Mouse (Mus musculus): Measurements from ENCODE around the gene Asb17.
"Not testable (repeated sequence)": the region's sequence is repeated elsewhere in the genome, so short reads cannot be mapped to it uniquely, and the experiment has no call there.

Asb17 gene

DNA sequence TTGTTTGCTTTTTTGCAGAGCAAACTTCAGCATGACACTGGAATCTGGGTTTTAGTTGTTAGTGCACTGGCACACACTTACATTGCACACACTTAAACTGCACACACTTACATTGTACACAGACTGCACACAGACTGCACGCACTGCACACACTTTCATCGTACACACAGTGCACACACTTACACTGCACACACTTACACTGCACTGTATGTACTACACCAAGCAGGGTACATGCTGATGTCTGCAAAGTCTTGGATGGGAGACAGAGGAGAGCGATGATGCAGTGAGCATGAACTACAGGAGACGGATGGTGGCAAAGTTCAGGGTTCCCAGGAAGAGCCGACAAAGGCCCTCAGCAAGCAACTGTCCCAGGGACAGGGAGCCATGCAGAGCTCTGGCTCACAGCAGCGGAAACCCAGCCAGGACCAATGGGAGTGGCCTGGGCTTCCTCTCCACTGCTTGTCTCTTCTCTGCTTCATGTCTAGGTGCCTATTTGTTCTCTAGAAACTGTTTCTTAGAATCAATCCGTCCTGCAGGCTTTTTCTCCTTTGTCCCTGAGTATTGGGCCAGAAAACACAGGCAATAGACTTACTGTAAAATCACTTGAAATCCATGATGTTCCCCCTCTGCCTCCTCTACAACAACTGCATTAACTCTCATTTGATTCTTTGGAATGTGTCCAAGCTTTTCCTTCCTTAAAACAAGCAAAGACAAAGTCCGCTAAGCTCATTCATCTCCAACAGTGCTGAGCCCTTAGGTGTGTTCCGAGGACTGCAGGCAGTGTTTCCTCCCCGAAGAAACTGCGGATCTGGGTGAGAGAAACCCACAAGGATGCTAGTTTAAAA lies 20.1 kb upstream of the Asb17 start:
- Histone ChIP-seq H3K27me3 (ENCODE audit: control insufficient read depth, insufficient read depth, low read length, poor library complexity, severe bottlenecking) (no peaks in the 10 kb centered on the region), H3K36me3 (ENCODE audit: control insufficient read depth, insufficient read depth, low read length, poor library complexity, severe bottlenecking) (no peaks in the 10 kb centered on the region)
- no peak for DNase-seq (ENCODE audit: low read depth, low spot score)

DNA sequence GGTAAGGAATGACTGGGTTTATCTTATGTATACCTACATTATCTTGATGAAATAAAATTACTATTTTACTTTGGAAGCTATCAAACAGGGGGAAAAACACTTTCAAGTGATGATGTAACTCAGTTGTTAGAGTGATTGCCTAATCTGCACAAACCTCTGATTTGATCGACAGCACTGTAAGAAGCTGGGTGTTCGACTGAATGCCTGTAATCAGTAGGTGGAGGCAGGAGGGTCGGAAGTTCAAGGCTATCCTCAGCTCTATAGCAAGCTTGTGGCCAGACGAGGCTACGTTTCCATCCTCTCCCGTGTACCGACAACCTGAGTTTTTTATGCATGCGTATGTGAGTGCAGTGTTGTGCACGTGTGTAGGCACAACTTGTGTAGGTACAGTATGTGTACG lies 18.8 kb upstream of the Asb17 start:
- Histone ChIP-seq H3K27me3 (ENCODE audit: control insufficient read depth, insufficient read depth, low read length, poor library complexity, severe bottlenecking) (no peaks in the 10 kb centered on the region), H3K36me3 (ENCODE audit: control insufficient read depth, insufficient read depth, low read length, poor library complexity, severe bottlenecking) (no peaks in the 10 kb centered on the region)
- DNase-seq (ENCODE audit: low read depth, low spot score): no peak

DNA sequence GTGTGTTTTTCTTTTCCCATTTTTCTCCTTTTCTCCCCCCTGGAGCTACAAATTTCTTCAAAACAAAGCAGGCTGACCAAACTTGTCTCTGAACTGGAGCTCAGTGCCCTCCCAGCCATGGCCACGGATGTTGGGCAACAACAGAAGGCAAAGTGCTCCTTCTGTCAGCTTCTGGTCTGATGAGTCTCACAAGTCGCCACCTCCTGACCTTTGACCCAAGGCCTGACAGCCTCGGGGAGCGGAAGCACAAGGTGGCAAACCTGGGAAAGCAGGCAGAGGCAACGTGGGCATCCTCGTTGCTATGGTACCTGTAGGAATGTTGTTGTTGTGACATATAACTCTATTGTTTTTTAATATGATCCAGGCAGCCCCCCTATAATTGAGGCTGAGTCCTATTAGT lies 17.4 kb upstream of the Asb17 start:
- DNase-seq (ENCODE audit: low read depth, low spot score): no peak
- H3K36me3 ChIP-seq (ENCODE audit: control insufficient read depth, insufficient read depth, low read length, poor library complexity, severe bottlenecking): no peaks in the 10 kb centered on the region
- no peaks in the 10 kb centered on the region for H3K27me3 ChIP-seq (ENCODE audit: control insufficient read depth, insufficient read depth, low read length, poor library complexity, severe bottlenecking)

DNA sequence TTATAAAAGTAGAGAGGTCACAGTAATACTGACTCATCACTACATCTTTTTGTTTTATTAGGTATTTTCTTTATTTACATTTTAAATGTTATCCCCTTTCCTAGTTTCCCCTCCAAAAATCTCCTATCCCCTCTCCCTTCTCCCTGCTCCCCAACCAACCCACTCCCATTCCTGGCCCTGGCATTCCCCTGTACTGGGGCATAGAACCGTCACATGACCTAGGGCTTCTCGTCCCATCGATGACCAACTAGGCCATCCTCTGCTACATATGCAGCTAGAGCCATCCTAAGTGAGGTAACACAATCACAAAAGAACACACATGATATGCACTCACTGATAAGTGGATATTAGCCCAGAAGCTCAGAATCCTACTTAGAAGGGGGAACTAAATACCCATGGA lies 14.2 kb upstream of the Asb17 start:
- H3K27me3 ChIP-seq (ENCODE audit: control insufficient read depth, insufficient read depth, low read length, poor library complexity, severe bottlenecking); H3K36me3 ChIP-seq (ENCODE audit: control insufficient read depth, insufficient read depth, low read length, poor library complexity, severe bottlenecking); DNase-seq (ENCODE audit: low read depth, low spot score): not testable (repeated sequence)

DNA sequence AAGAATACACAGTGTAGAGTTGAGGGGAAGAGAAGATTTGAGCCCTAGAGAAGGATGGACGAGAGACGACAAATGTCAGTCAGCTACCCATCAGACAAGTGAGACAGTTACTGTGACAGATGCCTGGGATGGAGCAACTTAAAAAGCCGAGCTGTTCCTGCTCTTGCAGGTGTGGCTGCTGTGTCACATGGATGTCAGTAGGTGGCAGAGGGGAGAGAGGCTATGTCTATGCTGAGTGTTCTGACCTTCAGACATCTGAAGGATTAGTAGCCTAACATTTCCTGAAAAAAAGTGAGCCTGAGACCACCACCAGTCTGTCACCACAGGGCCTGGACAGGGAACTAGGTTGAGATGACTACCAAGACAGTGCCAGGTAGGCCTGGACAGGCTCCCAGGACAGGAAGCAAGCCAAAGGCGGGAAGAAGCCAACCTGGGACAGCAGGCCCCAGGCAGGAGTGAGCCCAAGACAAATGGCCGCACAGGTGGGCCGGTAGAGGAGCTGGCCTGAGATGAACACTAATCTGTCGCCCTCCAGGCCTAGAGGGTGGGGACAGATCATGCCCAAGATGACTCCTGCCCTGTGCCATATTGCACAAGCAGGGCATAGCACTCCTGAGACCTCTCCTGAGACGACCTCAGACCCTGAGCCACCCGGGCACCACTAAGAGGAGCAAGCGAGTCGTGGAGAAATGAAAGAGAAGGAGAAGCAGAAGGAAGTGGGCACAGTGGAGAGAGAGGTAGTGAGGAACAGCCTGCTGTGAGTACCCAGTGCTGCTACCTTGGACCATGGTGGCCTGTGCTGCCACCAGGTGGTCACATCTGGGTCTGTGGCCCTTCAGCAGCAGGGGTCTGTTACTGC lies 12.8 kb upstream of the Asb17 start:
- Histone ChIP-seq H3K27me3 (ENCODE audit: control insufficient read depth, insufficient read depth, low read length, poor library complexity, severe bottlenecking) (no peaks in the 10 kb centered on the region), H3K36me3 (ENCODE audit: control insufficient read depth, insufficient read depth, low read length, poor library complexity, severe bottlenecking) (no peaks in the 10 kb centered on the region)
- peak; percentile 21 for DNase-seq (ENCODE audit: low read depth, low spot score)

DNA sequence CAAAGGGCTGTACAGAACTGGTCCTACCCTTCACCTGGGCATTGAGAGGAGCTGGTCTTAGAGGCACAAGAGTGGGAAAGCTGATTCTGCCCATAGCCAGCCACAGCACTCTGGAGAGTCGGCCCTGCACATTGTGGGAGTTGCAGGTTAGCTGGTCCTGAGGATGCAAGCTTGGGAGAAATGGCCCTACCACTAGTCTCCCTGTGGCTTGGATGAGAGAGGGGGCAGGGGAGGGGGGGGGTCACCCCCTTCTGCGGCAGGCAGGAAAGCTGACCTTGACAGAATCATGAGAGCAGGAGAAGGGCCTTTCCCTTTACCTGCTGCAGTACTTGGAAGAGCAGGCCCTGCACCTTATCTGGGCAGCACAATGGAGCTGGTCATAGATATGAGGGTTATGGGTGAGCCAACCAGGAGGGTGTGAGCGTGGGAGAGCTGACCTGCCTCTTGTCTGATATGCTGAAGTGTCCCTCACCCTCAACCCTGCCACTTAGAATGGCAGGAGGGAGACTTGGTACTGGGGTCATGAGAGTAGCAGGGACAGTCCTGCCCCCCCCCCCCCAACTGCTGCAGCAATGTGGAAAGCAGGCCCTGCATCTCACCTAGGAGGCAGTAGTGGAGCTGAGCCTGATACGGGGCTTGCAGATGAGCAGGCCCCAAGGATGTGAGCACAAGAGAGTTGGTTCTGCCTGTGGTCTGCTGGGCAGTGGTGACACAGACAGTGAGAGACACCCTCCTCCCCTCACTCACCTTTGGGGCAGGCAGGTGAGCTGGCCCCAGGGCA lies 11.9 kb upstream of the Asb17 start:
- Histone ChIP-seq H3K27me3 (ENCODE audit: control insufficient read depth, insufficient read depth, low read length, poor library complexity, severe bottlenecking) (no peaks in the 10 kb centered on the region), H3K36me3 (ENCODE audit: control insufficient read depth, insufficient read depth, low read length, poor library complexity, severe bottlenecking) (no peaks in the 10 kb centered on the region)
- no peak for DNase-seq (ENCODE audit: low read depth, low spot score)

DNA sequence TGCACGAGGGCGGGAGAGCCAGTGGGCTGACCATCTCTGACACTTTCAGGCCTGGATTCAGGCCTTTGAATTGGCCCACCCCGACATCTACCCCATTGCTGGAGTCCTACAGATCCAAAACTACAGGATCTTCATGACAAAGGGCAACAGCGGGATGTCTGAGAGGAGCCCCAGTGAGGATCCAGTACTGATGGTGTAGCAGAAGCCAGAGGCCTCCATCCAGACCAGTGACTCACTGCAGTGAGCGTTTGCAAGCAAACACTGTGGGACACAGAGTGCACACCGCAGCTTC lies 11.4 kb upstream of the Asb17 start:
- DNase-seq (ENCODE audit: low read depth, low spot score): no peak
- no peaks in the 10 kb centered on the region for H3K36me3 ChIP-seq (ENCODE audit: control insufficient read depth, insufficient read depth, low read length, poor library complexity, severe bottlenecking)
- no peaks in the 10 kb centered on the region for H3K27me3 ChIP-seq (ENCODE audit: control insufficient read depth, insufficient read depth, low read length, poor library complexity, severe bottlenecking)

DNA sequence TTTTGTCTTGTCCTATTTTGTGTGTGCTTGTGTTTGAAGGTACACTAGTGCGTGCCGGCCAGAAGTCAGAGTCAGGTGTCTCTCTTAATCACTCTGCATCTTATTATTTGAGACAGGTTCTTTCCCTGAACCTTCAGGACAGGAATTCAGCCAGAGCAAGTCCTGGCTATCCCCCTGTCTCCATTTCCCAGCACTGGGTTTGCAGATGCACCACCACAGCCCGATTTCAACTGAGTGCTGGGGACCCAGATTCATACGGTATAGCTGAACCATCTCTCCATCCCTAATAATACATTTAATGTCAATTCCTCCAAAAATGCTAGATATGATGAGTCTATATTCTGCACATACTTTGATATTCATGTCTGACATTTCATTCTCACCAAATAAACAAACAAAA lies 9.9 kb upstream of the Asb17 start:
- no peaks in the 10 kb centered on the region for H3K36me3 ChIP-seq (ENCODE audit: control insufficient read depth, insufficient read depth, low read length, poor library complexity, severe bottlenecking)
- no peak for DNase-seq (ENCODE audit: low read depth, low spot score)
- no peaks in the 10 kb centered on the region for H3K27me3 ChIP-seq (ENCODE audit: control insufficient read depth, insufficient read depth, low read length, poor library complexity, severe bottlenecking)

DNA sequence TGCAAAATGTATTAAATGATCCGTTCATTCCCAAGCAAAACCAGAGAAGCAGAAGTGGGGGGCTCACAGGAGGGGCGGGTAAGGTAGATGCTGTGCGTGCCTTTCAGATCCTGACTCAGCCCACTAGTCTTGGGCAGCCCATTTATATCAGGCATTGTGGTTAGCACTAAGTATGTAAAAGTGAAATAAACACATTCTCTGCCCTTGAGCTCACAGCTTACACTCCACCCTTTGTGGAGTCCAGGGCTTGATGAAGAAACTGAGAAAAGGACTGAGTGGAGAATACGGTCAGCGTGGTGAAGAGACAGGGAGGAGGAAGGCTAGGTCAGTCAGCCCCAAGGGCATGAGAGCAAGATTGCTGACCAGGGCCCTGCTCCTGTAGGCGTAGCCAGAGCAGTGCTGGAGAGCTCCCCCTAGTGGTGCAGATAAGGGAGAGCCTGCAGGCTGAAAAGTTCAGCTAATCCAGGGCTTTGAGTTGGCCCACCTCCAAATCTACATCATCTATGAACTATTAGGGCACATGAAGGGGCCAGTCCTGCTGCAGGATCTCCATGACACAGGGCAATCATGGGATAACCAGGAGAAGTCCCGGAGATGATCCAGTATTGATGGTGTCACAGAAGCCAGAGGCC lies 8.4 kb upstream of the Asb17 start:
- peak; percentile 69 for DNase-seq (ENCODE audit: low read depth, low spot score)

DNA sequence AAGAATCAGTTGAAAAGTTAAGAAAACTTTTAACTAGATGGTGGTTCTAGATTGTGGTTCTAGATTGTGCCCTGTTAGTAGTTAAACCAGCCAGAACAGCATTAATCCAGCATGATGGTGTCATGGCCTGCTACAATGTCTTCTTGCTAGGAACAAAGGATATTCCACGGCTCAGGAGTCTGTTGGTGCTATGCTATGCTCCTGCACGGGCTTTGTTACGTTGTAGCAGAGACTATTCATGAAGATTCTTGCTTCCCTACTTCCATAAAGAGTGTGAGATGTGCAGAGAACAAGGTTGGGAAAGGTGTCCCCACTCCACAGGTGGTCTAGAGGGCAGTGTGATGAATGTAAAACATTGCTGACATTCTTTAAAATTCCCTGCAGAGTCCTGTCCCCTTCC lies 7.7 kb upstream of the Asb17 start:
- no peak for DNase-seq (ENCODE audit: low read depth, low spot score)
- Histone ChIP-seq H3K27me3 (ENCODE audit: control insufficient read depth, insufficient read depth, low read length, poor library complexity, severe bottlenecking) (no peaks in the 10 kb centered on the region), H3K36me3 (ENCODE audit: control insufficient read depth, insufficient read depth, low read length, poor library complexity, severe bottlenecking) (no peaks in the 10 kb centered on the region)

More for the DNA sequence above, 8.4 kb upstream of the Asb17 start:
- Histone ChIP-seq H3K27me3 (ENCODE audit: control insufficient read depth, insufficient read depth, low read length, poor library complexity, severe bottlenecking) (no peaks in the 10 kb centered on the region), H3K36me3 (ENCODE audit: control insufficient read depth, insufficient read depth, low read length, poor library complexity, severe bottlenecking) (no peaks in the 10 kb centered on the region)

DNA sequence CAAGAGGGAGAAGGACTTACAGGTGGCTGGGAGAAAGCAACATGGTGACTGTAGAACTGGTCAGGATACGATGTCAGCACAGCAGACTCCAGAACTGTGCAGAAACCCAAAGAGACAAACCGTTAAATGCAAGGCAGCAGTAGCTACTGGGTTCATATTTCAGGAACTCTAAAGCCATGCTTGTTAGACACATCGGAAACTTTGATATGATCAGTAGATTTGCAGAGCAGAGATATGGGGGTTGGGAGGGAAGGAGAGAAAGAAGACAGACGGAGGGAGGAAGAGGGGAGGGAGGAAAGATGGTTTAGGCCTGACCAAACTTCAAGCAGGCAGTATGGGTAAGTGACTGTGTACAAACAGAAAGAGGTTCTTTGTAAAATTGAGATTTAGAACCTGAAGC lies 6.4 kb upstream of the Asb17 start:
- no peaks in the 10 kb centered on the region for H3K27me3 ChIP-seq (ENCODE audit: control insufficient read depth, insufficient read depth, low read length, poor library complexity, severe bottlenecking)
- no peak for DNase-seq (ENCODE audit: low read depth, low spot score)

DNA sequence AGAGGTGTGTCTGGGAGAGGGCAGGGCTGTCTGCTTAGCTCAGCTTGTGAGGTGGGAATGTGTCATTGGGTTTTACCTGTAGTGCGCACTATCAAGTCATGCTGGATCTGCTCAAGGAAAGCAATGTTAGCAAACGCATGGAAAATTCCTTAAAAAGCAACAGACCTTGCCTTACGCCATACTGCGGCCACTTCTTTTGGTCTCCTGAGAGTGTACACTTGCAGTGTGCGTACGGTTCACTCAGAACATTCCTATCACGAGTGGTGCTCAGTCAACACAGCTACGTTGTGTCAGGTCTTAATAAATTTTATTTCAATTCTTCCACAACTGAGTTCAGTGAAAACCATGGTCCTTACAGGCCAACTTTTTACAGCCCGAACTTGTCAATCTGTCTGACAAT lies 748 bp downstream of the Asb17 start:
- H3K36me3 ChIP-seq (ENCODE audit: control insufficient read depth, insufficient read depth, low read length, poor library complexity, severe bottlenecking): no peaks in the 10 kb centered on the region
- no peak for DNase-seq (ENCODE audit: low read depth, low spot score)
- no peaks in the 10 kb centered on the region for H3K27me3 ChIP-seq (ENCODE audit: control insufficient read depth, insufficient read depth, low read length, poor library complexity, severe bottlenecking)

More for the DNA sequence above, 6.4 kb upstream of the Asb17 start:
- no peaks in the 10 kb centered on the region for H3K36me3 ChIP-seq (ENCODE audit: control insufficient read depth, insufficient read depth, low read length, poor library complexity, severe bottlenecking)

DNA sequence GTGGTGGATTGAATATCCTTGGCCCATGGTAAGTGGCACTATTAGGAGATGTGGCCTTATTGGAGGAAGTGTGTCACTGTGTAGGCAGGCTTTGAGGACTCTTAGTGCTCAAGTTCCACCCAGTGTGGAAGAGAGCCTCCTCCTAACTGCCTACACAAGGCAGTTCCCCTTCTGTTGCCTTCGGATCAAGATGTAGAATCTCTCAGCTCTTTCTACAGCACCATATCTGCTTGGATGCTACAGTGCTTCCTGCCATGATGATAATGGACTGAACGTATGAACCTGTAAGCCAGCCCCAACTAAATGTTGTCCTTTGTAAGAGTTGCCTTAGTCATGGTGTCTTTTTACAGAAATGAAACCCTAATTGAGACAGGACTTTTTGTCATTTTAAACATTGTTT lies 1.5 kb downstream of the Asb17 start:
- Histone ChIP-seq H3K36me3 (ENCODE audit: control insufficient read depth, insufficient read depth, low read length, poor library complexity, severe bottlenecking) (no peaks in the 10 kb centered on the region), H3K27me3 (ENCODE audit: control insufficient read depth, insufficient read depth, low read length, poor library complexity, severe bottlenecking) (no peaks in the 10 kb centered on the region)
- no peak for DNase-seq (ENCODE audit: low read depth, low spot score)

DNA sequence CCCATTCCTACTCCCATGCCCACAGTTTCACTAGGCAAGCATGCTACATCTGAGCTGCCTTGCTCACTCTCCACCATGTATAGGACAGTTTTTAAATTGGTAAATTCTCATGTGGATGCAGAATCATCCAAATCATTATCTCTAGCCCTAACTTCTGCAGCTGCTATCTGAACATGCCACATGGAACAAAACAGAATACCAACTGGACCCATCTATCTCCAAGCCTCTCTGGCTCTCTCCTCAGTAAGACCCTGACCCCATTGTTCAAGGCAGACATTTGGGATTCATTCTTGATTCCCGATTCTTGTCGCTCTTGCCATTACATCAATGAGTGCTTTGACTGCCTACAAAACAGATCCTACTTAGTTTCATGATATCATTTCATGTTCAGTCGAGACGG lies 2.1 kb downstream of the Asb17 start:
- no peak for DNase-seq (ENCODE audit: low read depth, low spot score)
- H3K27me3 ChIP-seq (ENCODE audit: control insufficient read depth, insufficient read depth, low read length, poor library complexity, severe bottlenecking): no peaks in the 10 kb centered on the region

More for the DNA sequence above, 2.1 kb downstream of the Asb17 start:
- H3K36me3 ChIP-seq (ENCODE audit: control insufficient read depth, insufficient read depth, low read length, poor library complexity, severe bottlenecking): no peaks in the 10 kb centered on the region

Measured in splenic B cell, adult 2 months (primary cell).